In the genomic region with DNA sequence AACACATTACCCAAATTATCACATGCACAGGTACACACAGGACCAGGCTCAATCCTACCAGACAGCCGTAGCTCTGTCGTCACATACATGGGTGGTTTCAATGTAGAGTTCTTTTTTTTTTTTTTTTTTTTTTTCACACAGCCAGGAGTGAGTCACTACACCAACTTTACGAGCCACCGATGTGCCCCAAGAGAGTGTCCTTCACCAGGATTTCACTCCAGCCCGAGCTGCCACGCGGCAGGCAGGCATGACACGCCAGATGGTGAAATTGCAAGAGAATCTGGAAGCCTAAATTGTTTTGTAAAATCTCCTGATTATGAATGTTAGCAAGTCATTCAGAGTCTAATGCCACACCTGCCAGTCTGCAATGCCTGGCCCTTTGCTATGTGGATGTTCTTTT, we compare ENCODE assay signal across 14 mouse cellular contexts. TPM values are rescaled to one million over a fixed set of nuclear protein-coding genes. Genes with fewer than 3 reads are reported as not detected.
DNase-seq lines count a peak whose midpoint lies in the region; ATAC-seq lines count a peak whose summit lies in the region.
"Had no signal": no experiment of that assay in that cellular context is flagged by ENCODE, and none has a peak within 500 bp of the region (broad histone marks: within the 10 kb centered on the region; RNA-seq: fewer than 3 reads in every experiment).

No protein-coding gene starts in this region.

- H3K4me3 ChIP-seq in liver, embryonic 12.5 days, result no peak overlapping the region
- H3K4me3 ChIP-seq: embryonic facial prominence, embryonic 10.5 days; heart, embryonic 13.5 days; hindbrain, embryonic 15.5 days; limb, embryonic 13.5 days; midbrain, embryonic 15.5 days had no signal

- H3K9me3 ChIP-seq in liver, embryonic 12.5 days (replicated peaks), result no peaks in the 10 kb centered on the region
- H3K9me3 ChIP-seq: embryonic facial prominence, embryonic 10.5 days; heart, embryonic 13.5 days; hindbrain, embryonic 15.5 days; limb, embryonic 13.5 days; midbrain, embryonic 15.5 days had no signal

- peak; percentile 35 to 49 for DNase-seq in cerebellum, postnatal 36 days
- DNase-seq in right cerebral cortex, adult 18-20 months, result peak; percentile 81
- DNase-seq in right cerebral cortex, postnatal 4 days, result no peak
- DNase-seq in layer of hippocampus, adult 18-20 months (ENCODE audit: low spot score in 2 of 2), result peak; percentile 48 to 81
- no peak for DNase-seq in kidney, postnatal 10 days
- no peak for DNase-seq in gastrocnemius, postnatal 10 days
- DNase-seq: lung, postnatal 10 days had no signal

- no peak overlapping the region for H3K27ac ChIP-seq in liver, embryonic 12.5 days
- H3K27ac ChIP-seq: embryonic facial prominence, embryonic 10.5 days; heart, embryonic 13.5 days; hindbrain, embryonic 15.5 days; limb, embryonic 13.5 days; midbrain, embryonic 15.5 days had no signal

- ATAC-seq in cerebellum, adult (ENCODE audit: insufficient number of reproducible peaks, low FRiP score, low TSS enrichment), result no peak
- no peak for ATAC-seq in liver, embryonic 12.5 days
- ATAC-seq: midbrain, embryonic 15.5 days had no signal

- H3K36me3 ChIP-seq in liver, embryonic 12.5 days, result peaks cover 27% of the 10 kb centered on the region

- no peak overlapping the region for H3K9ac ChIP-seq in liver, embryonic 12.5 days
- H3K9ac ChIP-seq: heart, embryonic 13.5 days; hindbrain, embryonic 15.5 days; limb, embryonic 13.5 days; midbrain, embryonic 15.5 days had no signal

- 88% methylated on average over 8 of the region's 8 CpGs for WGBS in liver, embryonic 12.5 days (ENCODE audit: insufficient replicate concordance)

- no peaks in the 10 kb centered on the region for H3K27me3 ChIP-seq in liver, embryonic 12.5 days (replicated peaks)
- H3K27me3 ChIP-seq: heart, embryonic 13.5 days; hindbrain, embryonic 15.5 days; limb, embryonic 13.5 days; midbrain, embryonic 15.5 days had no signal

- no peak overlapping the region for H3K4me2 ChIP-seq in liver, embryonic 12.5 days
- H3K4me2 ChIP-seq: heart, embryonic 13.5 days; hindbrain, embryonic 15.5 days; limb, embryonic 13.5 days; midbrain, embryonic 15.5 days had no signal

- H3K4me1 ChIP-seq in liver, embryonic 12.5 days, result no peaks in the 10 kb centered on the region
- H3K4me1 ChIP-seq: embryonic facial prominence, embryonic 10.5 days; hindbrain, embryonic 15.5 days; limb, embryonic 13.5 days; midbrain, embryonic 15.5 days had no signal

RNA-seq across cellular contexts. Expression of gene Grik5, which starts 24.8 kb away (rescaled TPM):
- 100 to 1,000 TPM; 213 to 225 TPM for total RNA-seq in layer of hippocampus, adult 18-20 months (2021)
- 10 to 100 TPM in 1 of 2 experiments, 1 to 10 TPM in 1; 7.2 to 11.0 TPM for total RNA-seq in gastrocnemius, postnatal 10 days (2021)
- polyA plus RNA-seq in liver, embryonic 12.5 days (2016; fragmentation: Nextera tagmentation; extraction: Ambion mirVana), result 2.5 and 3.0 TPM in 2 replicates

RNA-seq across cellular contexts. Expression of gene Zfp574, which starts 25.0 kb away (rescaled TPM):
- total RNA-seq in layer of hippocampus, adult 18-20 months (2021), result 10 to 100 TPM; 30.9 to 33.2 TPM
- 1 to 10 TPM; 6.9 to 9.0 TPM for total RNA-seq in gastrocnemius, postnatal 10 days (2021)
- 14.4 and 15.7 TPM in 2 replicates for polyA plus RNA-seq in liver, embryonic 12.5 days (2016; fragmentation: Nextera tagmentation; extraction: Ambion mirVana)

RNA-seq across cellular contexts. Expression of gene Atp1a3, which starts 41.6 kb away (rescaled TPM):
- total RNA-seq in layer of hippocampus, adult 18-20 months (2021), result 1,000 to 10,000 TPM; 2,544 to 2,610 TPM
- total RNA-seq in gastrocnemius, postnatal 10 days (2021), result 1 to 10 TPM; 1.9 to 4.0 TPM
- polyA plus RNA-seq in liver, embryonic 12.5 days (2016; fragmentation: Nextera tagmentation; extraction: Ambion mirVana), result 0.45 and 0.50 TPM in 2 replicates

Comparison
In these comparisons a context has a peak if more than half of its experiments do, and no peak if none do; other contexts are left out.
1. DNase-seq: peak in cerebellum, postnatal 36 days (2 of 2), right cerebral cortex, adult 18-20 months (single experiment) and layer of hippocampus, adult 18-20 months (2 of 2); none in right cerebral cortex, postnatal 4 days (single experiment), kidney, postnatal 10 days (single experiment) and gastrocnemius, postnatal 10 days (single experiment).
2. RNA of gene Grik5, which starts 24.8 kb away (total RNA-seq): 213 to 225 TPM in layer of hippocampus, adult 18-20 months; 7.2 to 11.0 TPM in gastrocnemius, postnatal 10 days; every median in the first group is over 10 times any median in the second.
3. RNA of gene Atp1a3, which starts 41.6 kb away (total RNA-seq): 2,544 to 2,610 TPM in layer of hippocampus, adult 18-20 months; 1.9 to 4.0 TPM in gastrocnemius, postnatal 10 days; every median in the first group is over 100 times any median in the second.